Mouse (Mus musculus) heart, postnatal 36 days (tissue): ENCODE data around the gene Proca1. TPM values are rescaled to one million over a fixed set of nuclear protein-coding genes. Genes with fewer than 3 reads are reported as not detected.

Source experiments
- DNase-seq, 2 experiments: peaks; one replicate each; pipeline ENCODE4 v3.0.0; 2021 to 2022
- intact Hi-C: fragments of 180-260 bp; cut with DNase I; formaldehyde crosslinking; loops from one replicate; pipeline ENCODE4 v1.15.1; 2025
- microRNA-seq, 2 experiments: library from miRNA; unstranded; fragments of <30 nt; microRNA quantifications; one replicate each; pipeline ENCODE4 v1.2.0; 2021; ENCODE audit warnings: borderline number of aligned reads in 2 of 2
- total RNA-seq, 2 experiments: library from RNA; stranded (reverse); gene quantifications; 2 replicates each; pipeline ENCODE4 v1.2.3; 2021

Gene Proca1
- total RNA-seq, 2 experiments from 2014 or later, result 0.50 to 0.70 TPM

DNA sequence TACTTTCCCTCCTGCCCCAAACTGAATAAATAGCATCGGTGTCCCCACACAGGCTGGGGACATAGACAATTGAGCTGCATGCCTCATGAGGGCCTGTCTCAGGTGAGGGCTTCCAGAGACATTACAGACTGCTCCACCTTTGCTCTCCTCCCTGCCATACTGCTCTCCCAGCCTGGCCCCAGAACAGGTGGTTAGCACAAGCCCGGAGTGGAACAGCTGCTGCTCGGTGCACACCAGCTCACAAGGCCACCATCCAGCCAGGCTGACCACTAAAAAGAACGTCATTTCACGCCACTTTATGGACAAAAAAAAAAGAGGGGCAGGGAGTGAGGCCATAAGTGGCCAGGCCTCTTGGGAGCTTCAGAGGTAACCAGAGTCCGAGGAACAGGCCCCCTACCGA, 14.0 kb downstream of the Proca1 start:
- no peak for DNase-seq
- intact Hi-C loops, result no loop called here

DNA sequence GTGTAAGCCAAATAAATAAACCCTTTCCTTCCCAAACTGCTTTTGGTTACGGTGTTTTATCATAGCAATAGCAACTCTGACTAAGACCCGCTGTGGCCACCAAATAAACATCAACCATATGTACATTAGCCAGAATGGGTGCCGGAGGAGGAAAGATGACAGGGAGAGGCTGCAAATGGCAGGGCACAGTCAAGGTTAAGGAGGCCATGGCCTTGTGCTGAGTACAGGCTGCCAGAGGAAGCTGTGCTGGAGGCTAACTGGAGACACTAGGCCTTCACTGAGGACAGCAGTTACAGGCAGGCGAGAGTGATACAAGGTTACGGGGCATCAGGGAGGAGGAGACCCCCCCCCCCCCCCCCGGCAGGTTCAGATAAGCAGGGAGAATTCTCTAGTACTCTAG, 16.7 kb downstream of the Proca1 start:
- DNase-seq, result no peak
- intact Hi-C loops, result no loop called here

DNA sequence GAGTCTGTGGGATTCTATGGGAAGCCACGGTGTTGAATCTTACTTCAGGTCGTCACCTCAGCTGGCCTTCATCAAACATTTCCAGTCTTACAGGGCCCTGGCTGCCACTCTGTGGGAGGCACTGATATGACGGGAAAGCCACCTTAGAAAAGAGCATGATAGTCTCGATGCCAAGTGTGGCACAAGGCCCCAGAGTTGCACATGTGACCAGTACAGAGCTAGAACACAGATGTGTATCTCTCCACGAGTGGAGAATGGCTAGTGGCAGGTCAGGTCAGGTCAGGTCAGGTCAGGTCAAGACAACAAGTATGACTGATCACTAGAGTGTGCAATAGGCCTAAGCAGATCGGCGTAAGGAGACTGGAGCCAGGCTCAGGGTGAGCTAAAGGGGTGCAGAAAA, 17.4 kb downstream of the Proca1 start:
- no peak for DNase-seq
- intact Hi-C loops, result no loop called here

DNA sequence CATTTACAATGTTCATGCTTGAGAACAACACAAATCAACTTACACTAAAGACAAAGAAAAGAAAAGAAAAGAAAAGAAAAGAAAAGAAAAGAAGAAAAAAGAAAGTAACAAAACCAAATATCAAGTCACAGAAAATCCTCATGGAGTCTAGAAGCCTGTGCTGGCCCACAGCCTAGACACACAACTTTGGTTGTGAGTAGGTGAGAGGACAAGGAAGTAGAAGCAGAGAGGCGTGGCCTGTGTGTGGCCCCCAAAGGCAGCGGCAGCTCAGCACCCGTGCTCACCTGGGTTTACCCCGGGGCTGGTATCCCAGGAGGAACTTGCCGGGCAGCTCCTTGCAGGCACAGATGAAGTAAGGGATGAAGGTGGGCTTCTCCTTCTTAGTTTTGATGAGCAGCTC, 18.3 kb downstream of the Proca1 start:
- no peak for DNase-seq
- intact Hi-C loops, result no loop called here

DNA sequence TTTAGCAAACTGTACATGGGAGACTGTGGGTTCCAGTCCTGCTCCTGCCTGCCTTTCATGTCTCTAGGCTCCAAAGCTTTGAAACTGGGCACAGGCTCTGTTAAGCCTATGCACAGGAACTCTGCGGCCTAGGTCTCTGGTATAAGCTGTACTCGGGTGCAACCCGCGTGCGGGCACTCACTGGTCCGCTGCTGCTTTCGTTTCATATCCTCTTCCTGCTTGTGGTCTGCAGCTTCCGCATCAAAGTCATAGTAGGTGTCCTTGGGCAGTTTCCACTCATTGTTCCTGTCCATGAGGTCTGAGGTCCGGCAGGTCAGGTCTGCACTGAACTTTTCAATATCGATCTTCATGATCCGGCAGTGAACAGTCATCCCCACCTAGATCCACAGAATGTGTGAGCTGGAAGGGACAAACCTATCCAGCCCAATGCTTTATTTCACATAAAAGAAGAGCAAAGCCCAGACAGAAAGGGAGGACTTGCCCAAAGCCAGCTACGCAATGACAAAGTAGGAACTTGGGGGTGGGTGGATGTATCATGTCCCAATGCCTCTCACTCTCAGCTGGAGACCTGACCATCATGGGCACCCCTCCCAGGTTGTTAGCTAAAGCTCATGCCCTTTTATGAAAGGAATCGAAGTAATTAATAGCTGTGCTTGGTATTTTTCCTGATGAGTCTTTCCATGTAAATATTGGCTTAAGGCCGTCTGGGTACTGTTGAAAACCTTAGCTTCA, 20.1 kb downstream of the Proca1 start:
- peak in 1 of 2 experiments; percentile 9 for DNase-seq
- intact Hi-C loops, result no loop called here

DNA sequence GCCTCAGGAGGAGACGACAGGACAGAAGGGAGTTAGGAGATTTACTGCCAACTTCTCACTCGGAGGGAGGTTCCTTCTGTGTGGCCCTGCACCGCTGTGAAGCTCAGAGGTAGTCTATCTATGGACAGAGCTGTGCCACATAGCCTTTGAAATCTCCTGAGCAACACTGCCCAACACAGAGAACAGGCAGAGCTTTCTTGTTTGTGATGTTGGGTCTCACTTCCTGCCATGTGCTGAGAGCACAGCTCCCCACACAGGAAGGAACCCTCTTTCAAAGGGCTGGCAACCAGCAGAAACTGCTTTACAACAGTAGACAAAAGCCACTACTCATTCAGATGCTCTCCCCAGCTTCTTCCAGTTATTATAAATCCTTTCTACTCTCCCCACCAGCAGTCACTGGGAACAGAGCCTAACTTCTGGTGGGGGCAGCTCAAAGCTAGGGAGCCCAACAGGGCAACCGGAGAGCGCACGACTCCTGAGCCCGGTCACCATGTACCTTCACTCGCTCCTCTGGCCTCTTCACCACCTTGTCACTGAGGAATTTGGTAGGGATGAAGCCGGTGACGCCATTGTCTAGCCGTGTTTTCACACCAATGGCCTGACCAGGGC, 22.6 kb downstream of the Proca1 start:
- DNase-seq, result no peak
- intact Hi-C loops, result no loop called here

DNA sequence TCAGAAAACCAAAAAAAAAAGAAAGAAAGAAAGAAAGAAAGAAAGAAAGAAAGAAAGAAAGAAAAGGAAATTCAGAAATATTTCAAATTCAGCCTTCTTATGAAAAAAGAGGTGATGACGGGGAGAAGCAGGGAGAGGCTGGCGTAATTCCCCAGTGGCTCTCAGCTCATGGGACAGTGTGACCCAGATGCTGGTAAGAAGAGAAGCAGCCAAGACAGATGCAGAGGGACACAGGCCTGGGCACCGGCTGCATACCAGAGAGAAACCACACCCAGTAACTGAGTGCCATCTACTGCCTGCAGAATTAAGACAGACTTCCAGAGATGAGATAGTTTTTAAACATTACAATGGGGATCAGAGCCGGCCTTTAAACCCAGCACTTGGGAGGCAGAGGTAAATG, 30.4 kb downstream of the Proca1 start:
- intact Hi-C loops, result no loop called here
- DNase-seq, result no peak

DNA sequence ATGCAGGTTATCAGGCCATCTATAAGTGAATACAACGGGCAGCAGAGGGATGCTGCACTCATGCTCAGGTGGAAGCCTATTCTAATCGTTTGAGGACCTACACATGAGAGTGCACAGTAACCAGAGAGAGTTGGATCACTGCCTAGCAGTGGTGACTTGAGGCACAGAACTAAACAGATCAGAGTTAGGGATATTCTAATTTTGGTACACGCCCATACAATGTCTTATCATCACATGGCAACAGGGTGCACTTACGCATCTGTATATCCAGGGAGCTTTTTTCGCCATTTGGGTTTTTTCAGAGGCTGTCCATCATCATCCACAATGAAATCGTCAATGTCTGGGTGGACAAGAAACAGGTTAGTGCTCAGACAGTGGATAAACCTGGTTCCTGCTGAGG, 38.3 kb downstream of the Proca1 start:
- intact Hi-C loops, result no loop called here
- no peak for DNase-seq

DNA sequence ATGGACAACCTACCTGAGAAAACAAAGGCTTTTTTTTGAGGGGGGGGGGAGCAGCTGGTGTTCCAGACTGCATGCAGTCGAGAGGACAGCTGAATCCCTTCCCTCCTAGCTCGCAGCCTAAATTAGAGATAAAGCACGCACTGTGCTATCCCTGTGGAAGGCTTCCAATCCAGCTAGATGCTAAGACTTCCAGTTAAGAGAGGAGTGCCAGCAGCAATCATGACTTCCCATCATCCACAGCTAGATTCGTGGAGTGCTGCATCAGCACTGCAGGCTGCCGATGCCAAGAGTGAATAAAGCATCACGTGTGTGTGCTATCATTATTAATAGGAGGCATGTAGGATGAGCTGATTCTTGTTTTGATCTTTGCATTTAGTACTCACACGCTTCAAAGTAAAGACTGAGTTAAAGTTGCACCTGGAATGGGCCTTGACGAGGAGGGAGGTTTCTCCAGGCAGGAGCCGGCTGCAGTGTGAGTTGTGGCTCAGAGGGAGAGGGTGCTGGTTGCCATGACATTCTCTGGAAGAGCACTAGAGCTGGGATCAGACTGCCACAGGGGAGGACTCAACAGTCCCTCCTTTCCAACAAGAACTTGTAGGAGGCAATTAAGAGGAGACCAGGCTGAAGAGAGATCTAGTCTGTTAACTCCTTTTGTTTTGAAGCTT, 47.1 kb downstream of the Proca1 start:
- intact Hi-C loops, result no loop called here
- DNase-seq, result no peak

DNA sequence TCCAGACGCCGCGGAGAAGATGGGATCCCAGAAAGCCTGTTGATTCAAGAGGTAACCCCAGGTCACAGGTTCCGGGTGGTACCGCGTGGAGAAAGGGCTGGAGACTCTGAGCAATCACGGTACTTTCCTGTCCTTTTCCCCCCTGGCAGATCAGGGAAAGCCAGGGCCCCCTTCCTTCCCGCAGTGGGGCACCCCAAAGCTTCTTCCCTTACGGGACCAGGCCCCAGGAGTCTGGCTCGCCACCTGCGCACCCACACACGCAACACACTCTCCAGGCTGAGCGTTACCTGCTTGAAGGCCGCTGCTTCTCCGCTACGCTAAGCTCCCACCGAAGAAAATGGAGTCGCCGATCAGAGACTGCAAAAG, 52.1 kb downstream of the Proca1 start:
- intact Hi-C loops, result no loop called here
- DNase-seq, result no peak

DNA sequence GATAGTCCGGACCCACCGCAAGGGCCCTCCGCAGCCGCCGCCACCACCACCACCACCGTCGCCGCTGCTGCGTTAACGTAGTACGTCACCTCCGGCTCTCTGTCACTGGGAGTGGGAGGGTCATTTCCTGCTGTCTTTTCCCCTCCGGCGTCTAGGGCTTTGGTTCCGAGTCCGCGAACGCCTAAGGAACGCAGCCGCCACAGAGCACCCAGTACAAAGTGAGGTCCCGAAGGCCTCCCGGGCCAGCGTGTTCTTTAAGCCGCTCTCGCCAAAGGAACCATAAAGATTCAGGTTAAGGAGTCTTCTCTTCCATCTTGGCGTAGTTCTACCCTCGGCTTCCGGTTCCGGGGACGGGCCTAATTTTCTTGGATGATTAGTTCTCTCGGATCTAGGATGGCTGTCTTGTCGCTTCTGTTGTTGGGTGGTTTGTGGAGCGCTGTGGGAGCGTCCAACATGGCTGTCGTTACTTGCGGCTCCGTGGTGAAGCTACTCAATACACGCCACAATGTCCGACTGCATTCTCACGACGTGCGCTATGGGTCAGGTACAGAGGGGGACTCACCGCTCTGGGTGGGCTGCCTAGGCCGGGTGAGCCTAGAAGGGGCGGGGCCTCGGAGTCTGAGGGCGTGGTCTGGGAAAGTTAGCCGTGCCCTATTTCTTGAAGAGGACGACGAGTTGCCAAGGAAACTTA, 52.6 kb downstream of the Proca1 start, which contains the start of the genes Sdf2 and Supt6:
Gene Sdf2 (plus strand): TSS at position 120 of the 691 bp plus-strand sequence.
Gene Supt6 (minus strand): TSS at position 361 of the 691 bp plus-strand sequence.
- intact Hi-C loops, result loop anchor here (2.0 kb wide), 1 partner anchor 15 kb away; the partner anchor contains the start of gene 2610507B11Rik
- peak; percentile 90 to 93 for DNase-seq

DNA sequence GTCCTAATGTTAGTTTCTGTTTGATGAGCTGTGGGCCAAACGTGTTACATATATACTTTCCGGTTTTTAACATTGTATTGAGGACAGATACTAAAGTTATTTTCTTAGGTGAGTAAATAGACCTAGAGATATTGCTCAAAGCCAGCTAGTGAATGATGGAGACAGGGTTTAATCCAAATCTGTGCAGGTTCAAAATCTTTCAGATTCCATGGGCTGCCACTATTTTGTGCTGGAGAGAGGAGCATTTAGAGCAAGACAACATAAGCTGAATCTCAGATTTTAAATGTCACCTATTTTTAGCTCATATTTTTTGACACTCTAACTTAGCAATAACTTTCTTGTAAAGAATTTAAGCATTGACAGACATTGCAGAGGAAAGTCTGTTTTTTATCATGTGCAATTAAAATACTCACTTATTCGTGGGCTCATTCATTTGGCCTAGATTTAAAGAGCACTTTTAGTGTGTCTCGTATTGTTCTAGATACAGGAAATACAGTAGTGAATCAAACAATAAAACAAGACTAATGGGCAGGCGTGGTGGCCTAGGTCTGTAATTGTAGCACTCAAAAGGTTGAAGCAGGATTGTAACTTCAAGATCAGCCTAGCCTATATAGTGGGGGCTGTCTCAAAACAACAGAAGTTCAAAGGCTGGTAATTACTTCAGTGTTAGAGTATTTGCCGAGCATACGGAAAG, 53.3 kb downstream of the Proca1 start:
- intact Hi-C loops, result loop anchor here (2.0 kb wide), 1 partner anchor 14 kb away; the partner anchor contains the start of gene 2610507B11Rik
- no peak for DNase-seq

DNA sequence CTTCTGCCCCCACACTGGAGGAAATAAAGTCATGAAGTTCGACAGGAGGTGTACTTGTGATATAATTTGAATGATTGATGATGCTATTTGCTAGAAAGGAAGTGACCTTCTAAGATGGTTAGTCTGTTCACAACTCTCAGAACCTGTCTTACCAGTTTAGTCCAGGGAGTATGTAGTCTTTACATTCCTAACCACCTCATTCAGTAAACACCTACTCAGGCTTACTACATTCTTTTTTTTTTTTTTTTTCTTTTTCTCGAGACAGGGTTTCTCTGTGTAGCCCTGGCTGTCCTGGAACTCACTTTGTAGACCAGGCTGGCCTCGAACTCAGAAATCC, 53.8 kb downstream of the Proca1 start:
- intact Hi-C loops, result loop anchor here (2.0 kb wide), 1 partner anchor 14 kb away; the partner anchor contains the start of gene 2610507B11Rik
- DNase-seq, result no peak

DNA sequence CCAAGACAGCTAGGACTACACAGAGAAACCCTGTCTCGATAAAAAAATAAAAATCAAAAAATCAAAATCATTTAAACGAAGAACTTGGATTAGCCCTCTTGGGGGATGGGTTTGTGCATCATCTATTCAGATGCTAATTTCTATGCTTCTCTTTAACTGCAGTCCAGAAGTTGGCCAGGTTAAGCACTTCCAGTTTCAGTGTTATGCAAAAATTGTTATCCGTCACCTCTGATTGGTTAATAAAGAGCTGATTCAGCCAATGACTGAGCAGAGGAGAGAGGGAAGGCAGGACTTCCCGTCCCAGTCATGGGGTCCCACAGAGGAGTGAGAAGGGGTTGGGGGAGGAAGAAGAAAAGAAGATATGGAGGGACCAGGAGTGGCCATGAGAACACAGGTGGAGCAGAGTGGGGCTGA, 54.5 kb downstream of the Proca1 start:
- intact Hi-C loops, result loop anchor here (2.0 kb wide), 1 partner anchor 13 kb away; the partner anchor contains the start of gene 2610507B11Rik
- no peak for DNase-seq

Small RNA genes within 50 kb of the gene (microRNA-seq; reads per million reads assigned to microRNA genes)
- gene Mir7653, result 2.9 to 3.4 reads per million in 2 experiments

Other genes starting within 250 kb of the Proca1 start
- gene Phf12, start 210.6 kb upstream of the Proca1 start, total RNA-seq, result 10 to 100 TPM; 23.2 to 31.5 TPM
- 1 to 10 TPM; 3.9 to 5.0 TPM for gene Dhrs13, start 161.1 kb upstream of the Proca1 start, total RNA-seq
- 10 to 100 TPM; 63.5 to 64.3 TPM for gene Flot2, start 155.5 kb upstream of the Proca1 start, total RNA-seq
- 10 to 100 TPM; 26.2 to 28.4 TPM for gene Eral1, start 113.0 kb upstream of the Proca1 start, total RNA-seq
- 10 to 100 TPM; 11.7 to 12.3 TPM for gene Fam222b, start 98.7 kb upstream of the Proca1 start, total RNA-seq
- 1 to 10 TPM; 6.1 to 7.0 TPM for gene Traf4, start 27.8 kb upstream of the Proca1 start, total RNA-seq
- gene Nek8, start 16.7 kb upstream of the Proca1 start, total RNA-seq, result 1 to 10 TPM; 2.2 to 3.4 TPM
- 1 to 10 TPM; 6.1 to 7.5 TPM for gene Tlcd1, start 16.7 kb upstream of the Proca1 start, total RNA-seq
- 100 to 1,000 TPM; 805 to 853 TPM for gene Rpl23a, start 9.8 kb upstream of the Proca1 start, total RNA-seq
- 10 to 100 TPM in 1 of 2 experiments, 1 to 10 TPM in 1; 10.0 to 13.2 TPM for gene Rab34, start 5.0 kb upstream of the Proca1 start, total RNA-seq
- gene Sdf2, start 52.4 kb downstream of the Proca1 start, total RNA-seq, result 10 to 100 TPM; 47.4 to 47.7 TPM
- 10 to 100 TPM; 28.4 to 29.6 TPM for gene Supt6, start 52.6 kb downstream of the Proca1 start, total RNA-seq
- gene 2610507B11Rik, start 68.4 kb downstream of the Proca1 start, total RNA-seq, result 100 to 1,000 TPM; 187 to 210 TPM
- under 1 TPM; 0.50 to 0.62 TPM for gene BC030499, start 97.4 kb downstream of the Proca1 start, total RNA-seq
- gene Spag5, start 108.1 kb downstream of the Proca1 start, total RNA-seq, result under 1 TPM; 0.54 to 0.58 TPM
- 1 to 10 TPM in 1 of 2 experiments, under 1 TPM in 1; 0.68 to 1.6 TPM for gene Aldoc, start 129.6 kb downstream of the Proca1 start, total RNA-seq
- gene Pigs, start 135.0 kb downstream of the Proca1 start, total RNA-seq, result 10 to 100 TPM; 22.7 to 24.1 TPM
- gene Unc119, start 150.1 kb downstream of the Proca1 start, total RNA-seq, result 1 to 10 TPM; 5.3 to 6.2 TPM
- not detected for gene Foxn1, start 193.2 kb downstream of the Proca1 start, total RNA-seq
- not detected for gene Slc13a2, start 228.8 kb downstream of the Proca1 start, total RNA-seq